Mouse (Mus musculus) macrophage (primary cell): Measurements from ENCODE around the gene Rhox9. TPM values are rescaled to one million over a fixed set of nuclear protein-coding genes. Genes with fewer than 3 reads are reported as not detected.
"Not testable (repeated sequence)": the region's sequence is repeated elsewhere in the genome, so short reads cannot be mapped to it uniquely, and the experiment has no call there.

Experiments
- H3K27ac ChIP-seq: fragments of 350-480 bp; formaldehyde crosslinking; 2 replicates; pipeline ENCODE4 v1.9.0; 2021
- H3K36me3 ChIP-seq: fragments of 350-480 bp; formaldehyde crosslinking; 2 replicates; pipeline ENCODE4 v1.9.0; 2021; ENCODE audit errors: inconsistent target
- H3K4me3 ChIP-seq: fragments of 350-480 bp; formaldehyde crosslinking; 2 replicates; pipeline ENCODE4 v1.9.0; 2021; ENCODE audit errors: inconsistent target
- H3K79me2 ChIP-seq: fragments of 350-480 bp; formaldehyde crosslinking; 2 replicates; pipeline ENCODE4 v1.9.0; 2021; ENCODE audit errors: inconsistent target
- WGBS: methylation state at CpG from one replicate; pipeline ENCODE4 v1.1.7; 2026; ENCODE audit warnings: inconsistent platforms; ENCODE audit not compliant: missing documents; 5-methylcytosine and 5-hydroxymethylcytosine counted together
- polyA plus RNA-seq: library from polyadenylated mRNA; stranded (reverse); fragments of 250-400 nt; gene quantifications from 3 replicates; pipeline ENCODE4 v1.2.4, GENCODE M21; 2018; ENCODE audit warnings: inconsistent platforms
- total RNA-seq, 78 experiments: library from RNA; depleted of rRNA; stranded (reverse); fragments of 250-400 nt; gene quantifications; 1 replicate in 9 of 78; 2 replicates in 24 of 78; 3 replicates in 43 of 78; 4 replicates in 2 of 78; pipeline ENCODE4 v1.2.4; 2018; ENCODE audit warnings: inconsistent platforms in 56 of 78

Rhox9 gene
- not detected for total RNA-seq (2018; cell fraction: chromatin; rRNA removed)
- not detected for total RNA-seq (2018; cell fraction: cytosol; rRNA removed)
- total RNA-seq (2018; cell fraction: nucleus; rRNA removed): not detected
- not detected in 3 replicates for polyA plus RNA-seq

GRCm38 (mm10) chrX:37901670-37902069 lies at the start of gene Rhox9:
Rhox9 (minus strand) TSS chrX:37901770.
- H3K36me3 ChIP-seq: not testable (repeated sequence)
- 100% methylated on average over 2 of the region's 18 CpGs for WGBS

GRCm38 (mm10) chrX:37916311-37916710 lies 14.7 kb upstream of the Rhox9 start:
- no peak overlapping the region for H3K27ac ChIP-seq
- H3K36me3 ChIP-seq: no peaks in the 10 kb centered on the region
- H3K79me2 ChIP-seq: no peaks in the 10 kb centered on the region
- no peak overlapping the region for H3K4me3 ChIP-seq
- WGBS: 63% methylated on average over 4 of the region's 4 CpGs

More at GRCm38 (mm10) chrX:37901670-37902069, at the start of gene Rhox9:
- H3K79me2 ChIP-seq, H3K4me3 ChIP-seq, H3K27ac ChIP-seq: not testable (repeated sequence)

DNA sequence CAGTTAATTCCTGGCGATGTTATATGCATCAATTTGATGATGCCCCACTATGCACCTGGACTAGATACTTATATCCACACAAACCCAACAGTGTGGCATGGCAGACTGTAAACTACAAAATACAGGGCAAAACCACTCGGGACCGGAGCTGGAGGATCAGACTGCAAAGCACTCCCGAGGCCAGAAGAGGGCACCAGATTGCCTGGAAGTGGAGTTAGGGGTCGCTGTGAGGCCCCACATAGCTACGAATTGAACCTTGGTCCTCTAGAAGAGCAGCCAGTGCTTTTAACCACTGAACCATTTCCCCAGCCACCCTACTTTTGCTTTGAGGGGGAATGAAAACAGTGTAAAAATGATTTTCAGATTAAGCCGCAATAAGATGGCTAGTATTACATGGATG lies 7.0 kb upstream of the Rhox9 start:
- Histone ChIP-seq H3K36me3 (no peaks in the 10 kb centered on the region), H3K4me3 (no peak overlapping the region), H3K27ac (no peak overlapping the region), H3K79me2 (no peaks in the 10 kb centered on the region)
- WGBS: 57% methylated on average over 7 of the region's 7 CpGs

DNA sequence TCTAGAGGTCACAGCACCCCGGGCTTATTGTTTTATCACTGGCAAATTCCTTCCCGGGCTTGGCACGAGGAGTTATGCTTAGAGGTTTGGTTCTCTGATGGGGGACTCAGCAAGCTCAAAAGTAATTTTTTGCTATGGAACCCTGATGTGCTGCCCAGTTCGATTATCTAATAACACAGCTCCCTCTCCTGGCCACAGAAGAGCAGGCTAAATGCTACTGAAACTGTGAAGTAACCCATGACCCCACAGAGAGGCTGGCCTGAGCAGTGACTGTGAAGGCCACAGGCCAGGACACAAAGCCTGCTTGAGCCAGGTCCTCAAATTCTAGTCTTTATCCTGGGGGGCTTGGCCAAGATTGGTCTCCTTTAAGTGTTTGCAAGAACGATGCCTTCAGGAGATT lies 2.2 kb upstream of the Rhox9 start:
- 81% methylated on average over 5 of the region's 5 CpGs for WGBS
- H3K36me3 ChIP-seq: no peaks in the 10 kb centered on the region
- H3K79me2 ChIP-seq: no peaks in the 10 kb centered on the region
- no peak overlapping the region for H3K27ac ChIP-seq
- H3K4me3 ChIP-seq: no peak overlapping the region

GRCm38 (mm10) chrX:37897132-37897531 lies 4.4 kb downstream of the Rhox9 start, which contains the start of gene Rhox7b:
Rhox7b (minus strand) TSS chrX:37897232.
- H3K27ac ChIP-seq, H3K4me3 ChIP-seq, H3K36me3 ChIP-seq, H3K79me2 ChIP-seq: not testable (repeated sequence)
- WGBS: 80% methylated on average over 6 of the region's 9 CpGs

DNA sequence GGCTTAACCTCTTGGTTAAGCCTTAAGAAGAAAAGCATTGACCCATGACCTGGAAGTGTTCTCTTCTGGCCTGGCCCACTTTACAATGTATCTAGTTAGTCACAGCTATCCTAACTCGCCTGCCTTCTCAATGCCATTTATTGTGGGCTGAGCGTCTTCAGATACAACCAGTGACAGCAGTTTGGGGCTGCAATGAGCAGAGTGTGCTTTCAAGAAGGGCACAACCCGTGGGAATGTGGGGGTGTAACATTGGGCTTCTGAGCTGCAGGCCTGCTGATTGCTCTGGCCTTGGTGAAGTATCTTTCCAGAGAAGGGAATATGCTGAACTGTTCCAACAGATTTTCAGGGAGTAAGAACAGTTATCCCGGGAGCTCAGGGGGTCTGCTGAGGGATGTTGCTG lies 22.7 kb downstream of the Rhox9 start, which contains the start of gene Rhox8:
Gene Rhox8 (minus strand): TSS at position 101 of the 400 bp plus-strand sequence.
- Histone ChIP-seq H3K36me3 (no peaks in the 10 kb centered on the region), H3K27ac (no peak within 1 kb of the TSS), H3K4me3 (no peak within 1 kb of the TSS), H3K79me2 (no peaks in the 10 kb centered on the region)
- WGBS: 81% methylated on average over 4 of the region's 4 CpGs

- H3K36me3 ChIP-seq: no peaks in the 10 kb centered on the region
- no peak overlapping the region for H3K4me3 ChIP-seq
- H3K79me2 ChIP-seq: no peaks in the 10 kb centered on the region
- H3K27ac ChIP-seq: no peak overlapping the region
- 89% methylated on average over 2 of the region's 2 CpGs for WGBS
These were observed 29.9 kb downstream of the Rhox9 start for GRCm38 (mm10) chrX:37871641-37872040.

Other genes with a start within 250 kb of the Rhox9 start
- not detected in 3 replicates for gene Rhox3h, start 233.0 kb downstream of the Rhox9 start, polyA plus RNA-seq
- gene Rhox2h, start 228.5 kb downstream of the Rhox9 start, polyA plus RNA-seq: not detected in 3 replicates
- gene Rhox5, start 96.9 kb downstream of the Rhox9 start, polyA plus RNA-seq: not detected in 3 replicates
- gene Rhox6, start 74.9 kb downstream of the Rhox9 start, polyA plus RNA-seq: not detected in 3 replicates
- not detected in 3 replicates for gene Rhox7a, start 70.1 kb downstream of the Rhox9 start, polyA plus RNA-seq
- not detected in 3 replicates for gene Rhox8, start 22.8 kb downstream of the Rhox9 start, polyA plus RNA-seq
- not detected in 3 replicates for gene Rhox7b, start 4.5 kb downstream of the Rhox9 start, polyA plus RNA-seq
- not detected in 3 replicates for gene Btg1-ps1, start 117.0 kb upstream of the Rhox9 start, polyA plus RNA-seq
- not detected in 3 replicates for gene Btg1-ps2, start 141.3 kb upstream of the Rhox9 start, polyA plus RNA-seq
- gene Rhox10, start 164.7 kb upstream of the Rhox9 start, polyA plus RNA-seq: not detected in 3 replicates
- not detected in 3 replicates for gene Rhox11, start 183.4 kb upstream of the Rhox9 start, polyA plus RNA-seq
- gene Rhox12, start 209.1 kb upstream of the Rhox9 start, polyA plus RNA-seq: not detected in 3 replicates
- not detected in 3 replicates for gene Rhox13, start 219.4 kb upstream of the Rhox9 start, polyA plus RNA-seq